Mouse (Mus musculus) erythroblast, adult 5-6 weeks (primary cell): Measurements from ENCODE around the gene Rbms1. TPM values are rescaled to one million over a fixed set of nuclear protein-coding genes. Genes with fewer than 3 reads are reported as not detected.

Experiments
- ATAC-seq: replicated peaks from 2 replicates; pipeline ENCODE4 v1.8.0; 2016; ENCODE audit warnings: moderate number of reproducible peaks, mild to moderate bottlenecking, moderate TSS enrichment, inconsistent platforms; ENCODE audit not compliant: poor library complexity, low FRiP score, severe bottlenecking
- total RNA-seq, 2 experiments: library from RNA; stranded (forward) in 1 of 2; stranded (reverse) in 1 of 2; fragments of 150-400 nt in 1 of 2; fragments of 200-764, 138-1000 nt in 1 of 2; gene quantifications; 2 replicates each; pipeline versions ENCODE4 v1.2.3 to v1.2.4; 2015 to 2017; ENCODE audit warnings: low replicate concordance in 2 of 2

Rbms1 gene
- total RNA-seq (2015; ENCODE audit: low replicate concordance) = 18.3 and 18.8 TPM in 2 replicates
- 9.3 and 17.9 TPM in 2 replicates for total RNA-seq (2017; ENCODE audit: low replicate concordance)

DNA sequence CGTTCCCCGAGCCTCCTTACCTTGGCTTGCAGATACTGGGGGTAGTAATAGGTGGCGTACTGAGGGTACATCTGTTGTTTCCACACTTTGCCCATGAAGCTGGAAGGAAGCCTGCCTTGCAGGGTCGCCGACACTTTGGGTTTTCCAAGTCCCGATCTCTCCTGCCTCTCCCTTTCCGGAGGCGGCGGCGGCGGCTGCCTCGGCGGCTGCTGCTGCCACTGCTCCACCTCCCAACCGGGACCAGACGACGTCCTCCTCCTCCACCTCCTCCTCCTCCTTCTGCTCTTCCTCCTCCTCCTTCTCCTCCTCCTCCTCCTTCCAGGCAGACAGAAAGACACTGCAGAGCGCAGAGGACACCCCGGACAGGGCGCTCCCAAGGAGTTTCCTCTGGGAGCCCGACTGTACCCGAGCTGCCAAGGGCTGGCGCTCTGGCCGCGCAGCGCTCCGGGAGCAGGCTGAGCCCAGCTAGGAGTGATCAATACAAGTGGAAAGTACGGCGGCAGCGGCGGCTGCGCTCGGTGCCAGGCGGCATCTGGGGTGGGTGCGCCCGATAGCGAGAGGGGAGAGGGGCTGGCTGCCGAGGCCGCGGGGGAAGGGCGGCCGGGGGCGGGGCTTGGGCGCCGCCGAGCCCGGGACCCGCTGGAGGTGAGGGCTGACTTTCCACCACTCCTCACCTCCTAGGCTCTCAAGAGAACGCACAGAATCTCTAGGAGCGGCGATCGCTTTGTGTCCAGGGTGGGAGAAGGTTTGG lies at the start of gene Rbms1:
Gene Rbms1 (minus strand): TSS at position 522 of the 751 bp plus-strand sequence.
- ATAC-seq = no peak

DNA sequence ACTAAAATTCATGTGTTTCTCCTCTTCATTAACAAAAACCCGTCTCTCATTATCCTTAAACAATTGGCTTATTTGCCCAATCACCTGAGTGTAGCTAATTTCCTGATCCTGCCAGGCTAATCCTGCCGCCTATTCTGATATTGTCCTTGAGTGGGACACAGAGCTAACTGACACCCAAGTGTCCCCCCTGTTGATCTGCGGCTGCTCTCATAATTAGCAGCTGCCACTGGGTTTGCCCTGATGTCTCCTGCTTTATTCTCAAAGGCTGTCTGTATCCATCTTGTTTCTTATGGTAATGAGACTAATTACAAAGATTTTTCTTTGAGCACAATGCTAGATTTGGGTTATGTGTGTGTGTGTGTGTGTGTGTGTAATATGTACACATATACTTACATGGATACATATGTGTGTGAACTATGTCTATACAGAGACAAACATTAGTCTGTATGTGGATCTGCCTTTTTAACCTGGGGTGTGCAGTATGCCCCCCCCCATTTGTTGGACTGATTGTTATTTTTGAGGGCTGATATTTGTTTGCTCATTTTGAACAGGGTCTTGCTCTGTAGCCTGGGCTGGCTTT lies 49.3 kb upstream of the Rbms1 start:
- no peak for ATAC-seq

DNA sequence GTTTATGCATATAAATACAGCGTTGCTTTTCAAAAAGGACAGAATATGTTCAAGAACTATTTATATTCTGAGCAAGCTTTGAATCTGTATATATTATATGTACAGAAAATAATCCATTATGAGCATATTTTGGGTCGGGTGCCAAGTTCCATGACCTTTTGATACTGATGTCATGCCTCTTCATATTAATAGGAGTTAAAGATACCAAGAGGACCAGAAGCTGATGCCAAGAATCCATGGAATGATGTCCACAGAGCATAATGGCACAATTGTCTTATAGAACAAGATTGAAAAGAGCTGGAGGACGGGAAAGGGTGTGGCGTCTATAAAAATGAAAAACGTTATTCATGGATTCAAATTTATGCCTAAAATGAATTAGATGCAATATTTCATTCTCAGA lies 23.3 kb upstream of the Rbms1 start:
- no peak for ATAC-seq

DNA sequence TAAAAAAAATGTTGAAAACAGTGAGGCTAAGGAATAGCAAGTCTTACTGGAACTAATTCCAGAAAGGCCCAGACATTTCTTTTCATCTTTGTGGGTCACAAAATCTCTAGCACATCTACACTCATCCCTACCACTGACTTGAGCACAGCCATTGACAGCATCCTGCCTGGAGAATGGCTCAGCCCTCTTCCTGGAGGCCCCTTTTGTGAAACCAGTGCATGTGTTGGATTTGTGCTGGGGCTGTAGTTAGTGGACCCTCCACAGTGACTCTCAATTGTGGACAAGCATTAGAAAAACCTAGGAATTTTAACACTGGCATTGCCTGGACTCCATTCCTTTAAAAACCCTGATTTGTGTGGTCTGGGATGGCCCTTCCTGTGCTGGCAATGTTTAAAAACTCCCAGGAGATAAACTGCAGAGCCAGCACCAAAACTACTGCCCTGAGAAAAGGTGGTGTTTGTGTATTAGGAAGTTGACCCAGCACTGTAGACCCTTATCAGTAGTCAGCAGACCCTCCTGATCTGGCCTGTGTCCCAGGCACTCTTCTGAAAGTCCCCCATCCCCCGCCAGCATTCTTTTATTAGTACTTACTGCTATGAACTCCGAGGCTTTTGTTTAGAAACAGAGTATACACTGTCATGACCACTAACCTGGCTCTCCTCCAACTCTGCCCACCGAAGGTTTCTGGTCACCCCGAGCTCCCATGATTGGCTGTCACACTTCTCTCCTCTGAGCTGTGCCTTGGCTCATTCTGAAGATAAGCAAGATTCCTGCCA lies 15.7 kb upstream of the Rbms1 start:
- no peak for ATAC-seq

DNA sequence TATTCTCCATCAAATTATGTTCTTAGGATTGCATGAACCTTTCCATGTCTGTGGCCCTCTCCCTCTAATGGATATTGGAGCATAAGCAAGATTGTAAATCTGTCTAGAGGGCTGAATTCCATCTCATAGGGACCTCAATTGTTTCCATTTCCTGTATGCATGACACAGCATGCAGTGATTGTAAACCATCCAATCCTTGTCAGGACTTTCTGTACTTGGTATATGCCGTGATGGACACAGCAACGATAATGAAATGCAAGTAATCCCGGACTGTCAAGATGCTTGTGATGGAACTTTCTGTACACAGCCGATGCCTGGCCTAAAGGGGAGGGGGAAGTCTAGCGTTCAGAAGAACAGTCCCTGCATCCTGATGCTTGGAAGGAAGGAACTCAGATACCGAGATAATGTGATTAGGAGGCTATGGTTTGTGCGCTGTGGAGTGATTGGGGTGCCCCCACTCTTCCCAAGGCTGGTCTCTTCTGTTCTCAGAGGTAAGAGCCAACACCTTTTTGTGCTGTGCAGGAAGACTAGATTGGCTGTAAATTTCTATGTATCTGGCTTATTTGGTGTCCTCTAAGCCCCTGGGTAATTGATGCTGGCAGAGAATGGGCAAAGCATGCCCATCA lies 9.3 kb upstream of the Rbms1 start:
- no peak for ATAC-seq

DNA sequence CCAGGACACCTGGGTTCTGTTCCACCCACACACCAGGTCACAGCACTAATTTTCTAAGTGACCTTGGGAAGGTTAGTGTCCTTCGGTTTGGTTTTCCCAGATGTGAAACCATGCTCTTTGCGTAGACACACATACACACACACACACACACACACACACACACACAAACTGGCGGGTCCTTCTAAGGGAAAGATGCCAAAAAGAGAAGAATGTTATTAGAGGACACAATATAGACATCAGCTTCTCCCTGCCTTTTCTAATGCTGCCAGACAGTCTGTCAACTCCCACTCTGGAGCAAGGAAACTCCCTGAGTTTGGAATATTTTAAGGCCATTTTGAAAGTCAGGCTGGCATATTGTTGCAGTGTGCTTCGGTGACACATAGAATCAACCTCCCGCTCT lies 624 bp upstream of the Rbms1 start:
- ATAC-seq = no peak

DNA sequence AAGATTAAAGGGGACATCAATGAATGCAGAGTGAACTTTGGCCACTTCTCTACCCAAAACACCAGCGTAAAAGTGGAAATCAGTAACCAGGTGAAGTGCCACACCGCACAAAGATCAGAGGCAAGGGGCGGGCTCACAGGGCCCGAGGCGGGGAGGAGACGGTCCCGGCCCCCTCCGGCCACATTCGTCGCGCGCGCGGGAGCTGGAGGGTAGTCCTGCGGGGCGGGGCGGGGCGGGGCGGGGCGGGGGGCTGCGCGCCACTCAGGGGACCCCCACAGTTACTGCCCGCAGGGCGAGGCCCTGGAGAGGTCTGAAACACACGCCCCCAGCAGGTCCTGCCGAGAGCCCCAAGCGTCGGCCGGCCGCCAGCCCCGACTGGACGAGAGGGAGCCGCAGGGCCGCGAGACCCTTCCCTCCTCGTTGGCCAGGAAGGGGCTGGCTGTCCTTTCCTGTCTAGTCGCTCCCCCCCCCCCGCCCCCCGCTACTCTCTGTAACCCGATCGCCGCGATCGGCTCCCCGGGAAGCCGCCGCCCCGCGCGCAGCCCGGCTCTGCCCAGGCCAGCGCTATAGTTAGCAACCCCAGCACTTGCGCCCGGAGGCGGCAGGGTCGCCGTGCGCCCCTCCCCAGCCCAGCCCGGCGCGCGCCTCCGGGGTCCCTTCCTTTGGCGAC lies 856 bp downstream of the Rbms1 start:
- ATAC-seq = no peak

DNA sequence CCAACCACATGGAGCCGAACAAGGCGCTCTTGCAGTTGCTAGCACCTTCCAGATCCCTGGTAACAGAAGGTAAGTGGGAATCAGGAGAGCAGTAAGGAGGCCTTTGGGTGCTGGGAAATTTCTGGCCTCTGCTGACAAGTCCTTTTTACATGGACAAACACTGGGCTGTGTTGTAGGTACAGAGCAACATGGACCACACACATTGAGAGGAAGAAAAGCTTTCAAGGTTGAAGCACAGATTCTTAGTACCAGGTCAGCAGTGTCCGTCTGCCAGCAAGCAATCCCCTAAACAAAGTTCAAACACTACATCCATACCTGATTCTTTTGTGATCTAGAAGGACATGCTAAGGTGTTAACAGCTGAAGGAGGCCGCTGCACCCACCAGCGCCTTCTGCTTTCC lies 1.7 kb downstream of the Rbms1 start:
- no peak for ATAC-seq

DNA sequence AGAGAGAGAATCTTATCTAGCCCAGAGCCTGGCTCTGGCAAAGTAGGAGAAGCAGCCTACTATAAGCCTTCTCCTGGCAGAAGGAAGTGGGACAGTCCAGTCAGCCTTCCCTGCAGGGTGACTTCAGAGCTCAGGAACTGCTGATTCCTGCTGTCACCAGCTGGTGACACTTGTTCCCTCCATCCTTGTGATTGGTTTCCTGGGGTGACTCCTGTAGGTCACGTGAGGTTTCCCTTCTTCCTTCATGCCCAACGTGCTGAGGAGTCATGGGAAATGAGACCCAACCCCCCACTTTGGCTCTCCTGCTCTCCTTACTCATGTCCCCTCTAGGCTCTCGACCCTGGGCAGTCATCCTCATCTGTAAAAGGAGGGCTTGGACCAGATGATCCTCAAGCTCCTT lies 14.8 kb downstream of the Rbms1 start:
- no peak for ATAC-seq

DNA sequence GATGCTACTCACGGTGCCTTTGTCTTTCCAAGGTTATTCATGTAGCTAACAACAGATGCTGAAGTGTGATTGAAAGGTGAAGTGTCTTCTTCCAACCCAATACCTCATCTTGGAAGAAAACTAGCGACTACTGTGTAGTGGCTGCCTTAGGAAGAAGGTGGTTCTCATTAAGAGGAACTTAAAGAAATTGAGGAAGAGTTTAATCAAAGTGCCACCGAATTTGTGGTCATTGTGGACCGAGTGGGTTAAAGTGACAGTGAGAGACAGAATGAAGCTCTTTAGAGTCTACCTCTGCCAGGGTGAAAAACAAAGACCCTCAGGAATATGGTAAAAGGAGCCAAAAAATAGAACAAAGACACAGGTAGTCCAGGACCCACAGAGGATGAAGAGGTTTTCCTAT lies 15.2 kb downstream of the Rbms1 start:
- ATAC-seq = no peak

DNA sequence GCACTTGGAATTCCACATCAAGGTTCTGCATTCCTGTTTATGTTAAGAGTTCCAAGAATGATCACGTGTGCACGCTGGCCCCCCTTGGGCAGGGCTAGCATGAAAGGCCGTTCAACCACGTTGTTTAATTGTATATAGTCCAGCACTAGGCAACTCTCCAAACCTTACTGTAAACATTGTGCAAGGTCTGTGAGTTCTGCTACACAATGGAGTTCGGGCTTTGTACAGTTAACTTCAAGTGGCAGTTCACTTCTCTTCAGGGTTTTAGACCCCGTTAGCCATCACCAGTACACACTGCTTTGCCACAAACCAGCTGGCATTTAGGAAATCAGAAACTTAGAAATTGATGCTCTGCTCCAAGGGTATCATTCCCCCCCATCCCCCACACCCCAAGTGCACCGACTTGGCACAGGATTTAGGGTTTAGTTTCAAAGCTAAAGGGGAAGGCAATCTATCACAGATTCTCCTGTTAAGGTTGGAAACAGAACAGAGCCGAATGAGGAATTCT lies 22.5 kb downstream of the Rbms1 start:
- ATAC-seq = no peak

DNA sequence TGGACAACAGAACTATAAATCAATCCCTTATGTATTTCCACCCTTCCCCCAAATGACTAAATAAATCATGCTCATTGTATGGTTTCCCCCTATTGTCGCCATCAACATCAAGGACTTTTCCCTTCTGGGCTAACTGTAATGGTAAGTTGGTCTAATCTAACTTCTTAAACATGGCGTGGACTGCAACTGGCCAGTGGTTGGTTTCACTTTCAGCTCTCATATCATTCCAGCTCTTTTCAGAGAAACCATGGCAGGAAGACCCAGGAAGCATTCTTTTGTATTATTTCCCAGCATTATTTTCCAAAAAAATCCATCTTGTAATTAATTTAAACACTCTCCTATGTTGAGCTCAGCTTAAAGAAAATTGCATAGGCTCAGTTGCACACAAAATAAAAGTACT lies 23.0 kb downstream of the Rbms1 start:
- no peak for ATAC-seq

DNA sequence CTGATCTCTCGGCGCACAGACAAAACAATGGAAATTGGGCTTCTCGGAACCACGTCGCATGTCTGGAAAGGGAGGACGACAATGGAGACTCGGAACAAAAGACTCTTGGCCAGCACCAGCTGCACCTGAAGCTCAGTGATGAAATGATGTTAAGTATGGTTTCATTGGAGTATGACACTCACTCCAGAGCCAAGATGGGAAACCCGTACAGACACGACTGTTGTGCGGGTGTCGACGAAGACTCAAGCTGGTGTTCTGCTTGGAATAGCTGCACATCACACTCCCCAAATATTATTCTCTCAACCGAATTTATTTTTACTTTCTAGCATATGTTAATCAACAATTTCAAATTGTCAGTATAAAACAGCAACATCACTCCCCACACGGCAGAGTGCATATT lies 26.1 kb downstream of the Rbms1 start:
- ATAC-seq = no peak

DNA sequence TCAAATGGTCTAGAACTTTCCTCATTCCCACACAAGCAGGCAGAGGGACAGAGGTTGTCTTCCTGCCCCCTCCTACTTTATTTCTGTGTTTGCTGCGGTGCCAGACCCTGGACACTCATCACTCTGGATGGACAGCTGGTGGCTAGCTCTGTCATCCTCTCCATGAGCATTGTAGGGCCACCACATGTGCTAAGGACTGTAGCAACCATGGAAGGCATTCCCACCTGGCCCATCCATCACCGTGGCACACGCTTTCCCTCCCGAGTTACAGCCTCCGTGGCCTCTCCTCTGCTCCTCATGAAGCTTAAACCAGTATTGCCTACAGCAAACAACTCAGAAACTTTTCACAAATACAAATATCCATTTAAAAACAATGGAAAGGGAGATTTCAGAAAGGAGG lies 34.0 kb downstream of the Rbms1 start:
- ATAC-seq = no peak

DNA sequence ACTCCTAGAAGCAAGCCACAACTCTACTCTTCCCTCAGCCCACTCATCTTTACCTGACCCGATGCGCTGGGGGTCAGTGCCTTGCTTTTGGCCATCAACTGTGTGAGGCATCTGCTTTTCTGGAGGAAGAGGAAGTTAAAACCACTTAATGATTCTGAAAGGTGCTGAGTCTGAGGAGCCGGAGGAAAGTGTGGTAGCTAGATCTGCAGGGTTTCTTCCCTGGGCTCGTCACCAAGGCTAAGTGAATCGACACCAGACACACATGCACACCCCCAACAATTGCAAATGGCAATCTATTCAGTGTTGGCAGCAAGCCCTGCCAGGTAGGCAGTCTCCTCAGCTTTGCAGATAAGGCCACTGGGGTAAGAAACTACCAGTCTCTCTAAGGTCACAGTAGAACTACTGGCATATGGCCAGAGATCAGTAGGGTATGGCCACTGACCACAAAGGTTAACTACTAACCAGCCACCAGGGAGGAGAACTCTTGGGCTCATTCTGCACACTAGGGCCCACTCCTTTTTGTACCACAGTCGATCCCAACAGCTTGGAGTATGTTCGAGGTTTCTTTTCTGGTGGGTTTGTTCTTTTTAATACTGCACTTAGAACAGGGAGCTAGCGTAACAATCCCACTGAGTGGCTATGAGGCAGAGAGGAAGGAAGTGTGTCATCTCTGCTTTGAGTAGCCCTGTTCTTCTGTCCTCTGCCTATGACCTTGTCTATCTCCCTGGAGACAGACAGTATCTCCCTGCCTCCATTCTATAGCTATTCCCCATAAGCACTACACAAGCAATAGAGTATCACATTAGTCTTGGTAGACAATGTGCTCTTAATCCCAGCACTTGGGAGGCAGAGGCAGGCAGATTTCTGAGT lies 34.9 kb downstream of the Rbms1 start:
- ATAC-seq = no peak

DNA sequence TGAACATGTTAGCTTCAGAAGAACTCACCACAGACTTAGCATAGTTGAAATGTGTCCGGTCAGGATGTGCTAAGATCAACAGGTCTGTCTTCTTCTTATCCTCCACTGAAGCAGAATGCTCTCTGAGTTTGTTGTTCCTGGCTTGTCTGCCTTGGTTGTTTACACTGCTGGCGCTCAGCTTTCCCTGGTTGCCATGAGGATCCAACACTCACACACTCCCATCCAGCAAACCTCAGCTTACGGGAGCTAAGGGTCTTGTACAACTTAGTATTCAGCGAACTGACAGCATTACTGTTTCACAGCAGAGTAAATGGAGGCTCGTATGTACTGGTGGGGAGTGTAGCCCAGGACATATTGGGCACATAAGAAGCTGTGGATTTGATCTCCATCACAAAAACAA lies 37.9 kb downstream of the Rbms1 start:
- no peak for ATAC-seq

DNA sequence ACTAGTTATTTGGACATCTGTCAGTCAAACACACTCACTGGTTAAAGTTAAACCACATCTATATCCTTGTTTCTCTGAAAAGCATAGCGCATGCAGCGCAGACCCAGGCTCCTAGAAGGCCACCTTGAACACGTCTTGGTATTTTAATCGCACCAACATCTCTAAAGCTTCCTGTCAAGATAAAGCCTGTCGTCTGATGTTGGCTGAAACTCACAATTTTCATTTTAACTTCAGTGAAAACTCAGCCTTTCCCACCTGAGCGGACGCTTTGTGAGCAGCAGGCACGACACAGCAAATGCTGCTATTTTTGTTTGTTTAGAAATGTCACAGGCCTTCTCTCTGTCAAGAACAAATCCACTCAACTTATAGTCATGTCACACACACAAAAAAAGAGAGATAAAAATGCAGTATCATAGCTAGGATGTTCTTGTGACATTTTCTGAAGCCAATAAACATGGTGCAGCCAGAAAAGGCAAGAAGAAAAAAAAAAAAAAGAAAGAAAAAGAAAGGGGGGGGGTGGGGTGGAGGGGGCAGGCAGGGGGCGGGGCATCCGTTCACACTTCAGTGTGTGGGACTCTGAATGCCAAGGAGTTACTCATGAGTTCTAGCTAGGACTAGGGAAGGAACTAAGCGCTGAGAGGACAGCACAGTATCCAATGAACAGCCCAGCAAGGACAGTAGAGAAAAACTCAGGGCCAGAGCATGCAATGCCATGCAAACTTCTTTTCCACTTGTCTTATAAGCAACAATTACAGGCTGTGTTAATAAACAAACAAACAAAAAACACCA lies 39.0 kb downstream of the Rbms1 start:
- no peak for ATAC-seq

DNA sequence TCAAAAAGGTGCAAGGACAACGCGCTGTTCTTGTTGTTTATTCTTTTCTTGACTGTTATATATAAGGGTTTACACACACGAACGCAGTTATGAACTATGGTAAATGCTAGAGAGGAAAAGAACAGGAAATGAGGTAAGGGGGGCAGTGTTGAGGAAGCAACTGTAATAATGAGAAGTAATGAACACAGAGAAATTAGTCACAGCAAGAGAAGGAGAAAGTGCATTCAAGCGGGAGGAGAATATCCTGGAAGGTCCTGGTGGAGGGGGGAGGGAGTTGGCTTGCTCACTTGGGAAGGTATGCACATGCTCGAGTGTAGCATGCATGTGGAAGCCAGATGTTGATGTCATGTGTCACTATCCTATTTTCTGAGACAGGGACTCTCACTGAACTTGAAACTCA lies 39.9 kb downstream of the Rbms1 start:
- no peak for ATAC-seq
